Mouse (Mus musculus) intestine, embryonic 16.5 days (tissue): ENCODE data around the gene Ptpn11. TPM values are rescaled to one million over a fixed set of nuclear protein-coding genes. Genes with fewer than 3 reads are reported as not detected.

Experiments used
- ATAC-seq: fragments of 200-750 bp; cut with Nextera tagmentation; 2 replicates; pipeline ENCODE4 v1.8.0; 2017; ENCODE audit warnings: moderate TSS enrichment, moderate library complexity
- H3K27ac ChIP-seq: fragments of 300-500 bp; sonication (generic); 2 replicates; pipeline ENCODE4 v1.5.1; 2014; ENCODE audit warnings: mild to moderate bottlenecking, low read length
- H3K27me3 ChIP-seq: fragments of 300-500 bp; sonication (generic); replicated peaks from 2 replicates; pipeline ENCODE4 v1.6.1; 2014; ENCODE audit warnings: low read length, control low read depth, mixed read lengths; ENCODE audit not compliant: control insufficient read depth, insufficient read depth
- H3K36me3 ChIP-seq: fragments of 300-500 bp; sonication (generic); 2 replicates; pipeline ENCODE4 v1.6.1; 2014; ENCODE audit warnings: low read length, control low read depth; ENCODE audit not compliant: control insufficient read depth, insufficient read depth
- H3K4me1 ChIP-seq: fragments of 300-500 bp; sonication (generic); 2 replicates; pipeline ENCODE4 v1.6.1; 2014; ENCODE audit warnings: low read length, control low read depth, mixed read lengths; ENCODE audit not compliant: control insufficient read depth, insufficient read depth
- H3K4me2 ChIP-seq: fragments of 300-500 bp; sonication (generic); 2 replicates; pipeline ENCODE4 v1.6.1; 2014; ENCODE audit warnings: low read depth, low read length, control low read depth
- H3K4me3 ChIP-seq: fragments of 300-500 bp; sonication (generic); 2 replicates; pipeline ENCODE4 v1.5.1; 2014; ENCODE audit warnings: mild to moderate bottlenecking, low read length
- H3K9ac ChIP-seq: fragments of 300-500 bp; sonication (generic); 2 replicates; pipeline ENCODE4 v1.6.1; 2014; ENCODE audit warnings: low read depth, low read length
- H3K9me3 ChIP-seq: fragments of 300-500 bp; sonication (generic); 2 replicates; pipeline ENCODE4 v1.6.1; 2016; ENCODE audit warnings: low read length, control low read depth; ENCODE audit not compliant: control insufficient read depth
- WGBS: fragments of 180-500 bp; shearing (Covaris S2); extraction: QIAGEN DNeasy Blood & Tissue Kit; methylation state at CpG from one replicate; pipeline ENCODE4 v1.1.7; 2014; 5-methylcytosine and 5-hydroxymethylcytosine counted together
- polyA plus RNA-seq: library from polyadenylated mRNA; unstranded; fragments of >200 nt; fragmentation: Nextera tagmentation; extraction: Ambion mirVana; gene quantifications from 2 replicates; pipeline ENCODE4 v1.2.1, GENCODE M21; 2015

The Ptpn11 gene
- polyA plus RNA-seq, 1 experiment from 2014 or later = 15.6 TPM

GRCm38 (mm10) chr5:121115391-121116157, 75.6 kb downstream of the Ptpn11 start:
- Histone ChIP-seq H3K36me3 (no peaks in the 10 kb centered on the region), H3K27ac (no peak overlapping the region), H3K4me2 (no peak overlapping the region), H3K9ac (no peak overlapping the region), H3K27me3 (no peaks in the 10 kb centered on the region), H3K4me3 (no peak overlapping the region), H3K4me1 (no peaks in the 10 kb centered on the region), H3K9me3 (no peaks in the 10 kb centered on the region)
- 66% methylated on average over 8 of the region's 8 CpGs for WGBS
- no peak for ATAC-seq

GRCm38 (mm10) chr5:121114151-121114550, 77.0 kb downstream of the Ptpn11 start:
- Histone ChIP-seq H3K27ac (no peak overlapping the region), H3K4me1 (no peaks in the 10 kb centered on the region), H3K36me3 (no peaks in the 10 kb centered on the region), H3K4me2 (no peak overlapping the region), H3K4me3 (no peak overlapping the region), H3K27me3 (no peaks in the 10 kb centered on the region), H3K9ac (no peak overlapping the region), H3K9me3 (no peaks in the 10 kb centered on the region)
- WGBS = 75% methylated on average over 14 of the region's 14 CpGs
- ATAC-seq = no peak

GRCm38 (mm10) chr5:121112390-121112789, 78.8 kb downstream of the Ptpn11 start:
- Histone ChIP-seq H3K4me2 (no peak overlapping the region), H3K27ac (no peak overlapping the region), H3K9me3 (no peaks in the 10 kb centered on the region), H3K36me3 (no peaks in the 10 kb centered on the region), H3K27me3 (no peaks in the 10 kb centered on the region), H3K4me1 (no peaks in the 10 kb centered on the region), H3K9ac (no peak overlapping the region), H3K4me3 (no peak overlapping the region)
- ATAC-seq = no peak
- WGBS = 71% methylated on average over 5 of the region's 5 CpGs

GRCm38 (mm10) chr5:121111106-121111915, 79.9 kb downstream of the Ptpn11 start:
- 88% methylated on average over 18 of the region's 18 CpGs for WGBS
- no peak overlapping the region for H3K4me3 ChIP-seq
- no peak for ATAC-seq
- no peak overlapping the region for H3K4me2 ChIP-seq
- no peaks in the 10 kb centered on the region for H3K4me1 ChIP-seq
- no peaks in the 10 kb centered on the region for H3K27me3 ChIP-seq
- H3K9ac ChIP-seq = no peak overlapping the region
- H3K36me3 ChIP-seq = no peaks in the 10 kb centered on the region
- H3K9me3 ChIP-seq = no peaks in the 10 kb centered on the region
- no peak overlapping the region for H3K27ac ChIP-seq

GRCm38 (mm10) chr5:121109185-121109584, 82.0 kb downstream of the Ptpn11 start:
- H3K4me3 ChIP-seq = no peak overlapping the region
- no peak for ATAC-seq
- H3K36me3 ChIP-seq = no peaks in the 10 kb centered on the region
- H3K4me2 ChIP-seq = no peak overlapping the region
- H3K27me3 ChIP-seq = no peaks in the 10 kb centered on the region
- H3K27ac ChIP-seq = no peak overlapping the region
- no peaks in the 10 kb centered on the region for H3K4me1 ChIP-seq
- no peak overlapping the region for H3K9ac ChIP-seq
- no peaks in the 10 kb centered on the region for H3K9me3 ChIP-seq
- 69% methylated on average over 7 of the region's 7 CpGs for WGBS

- Histone ChIP-seq H3K4me1 (no peaks in the 10 kb centered on the region), H3K9ac (no peak overlapping the region), H3K9me3 (no peaks in the 10 kb centered on the region), H3K4me2 (no peak overlapping the region), H3K27me3 (no peaks in the 10 kb centered on the region), H3K4me3 (no peak overlapping the region), H3K36me3 (no peaks in the 10 kb centered on the region), H3K27ac (no peak overlapping the region)
- ATAC-seq = no peak
- WGBS = 81% methylated on average over 3 of the region's 3 CpGs
Observed at GRCm38 (mm10) chr5:121106913-121107312, 84.3 kb downstream of the Ptpn11 start.

- Histone ChIP-seq H3K36me3 (no peaks in the 10 kb centered on the region), H3K4me1 (no peaks in the 10 kb centered on the region)
Observed at GRCm38 (mm10) chr5:121100886-121101580, 90.2 kb downstream of the Ptpn11 start.

DNA sequence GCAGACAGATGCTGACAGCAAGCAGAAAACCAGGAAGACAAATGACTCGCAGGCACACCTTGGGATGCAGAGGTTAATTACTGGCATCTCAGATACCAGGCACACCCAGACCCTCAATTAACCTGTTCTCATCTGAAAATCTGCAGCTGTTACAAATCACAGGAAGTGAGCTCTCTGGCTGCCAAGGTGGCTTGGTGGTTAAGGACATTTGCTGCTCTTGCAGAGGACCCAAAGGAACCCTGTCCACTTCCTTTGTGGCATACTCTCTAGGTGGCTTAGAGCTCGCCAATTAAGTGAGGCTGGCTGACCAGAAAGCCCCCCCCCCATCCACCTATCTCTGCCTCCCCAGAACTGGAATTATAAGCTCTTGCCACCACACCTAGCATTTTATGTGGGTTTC, 91.1 kb downstream of the Ptpn11 start:
- no peak overlapping the region for H3K9ac ChIP-seq
- no peak for ATAC-seq
- WGBS = 50% methylated on average over 2 of the region's 2 CpGs
- no peaks in the 10 kb centered on the region for H3K36me3 ChIP-seq
- no peaks in the 10 kb centered on the region for H3K27me3 ChIP-seq
- H3K4me3 ChIP-seq = no peak overlapping the region
- no peaks in the 10 kb centered on the region for H3K4me1 ChIP-seq
- no peak overlapping the region for H3K27ac ChIP-seq
- H3K4me2 ChIP-seq = no peak overlapping the region
- H3K9me3 ChIP-seq = no peaks in the 10 kb centered on the region

More at GRCm38 (mm10) chr5:121100886-121101580, 90.2 kb downstream of the Ptpn11 start:
- WGBS = 81% methylated on average over 9 of the region's 9 CpGs
- Histone ChIP-seq H3K27ac (no peak overlapping the region), H3K9ac (no peak overlapping the region), H3K4me2 (no peak overlapping the region), H3K27me3 (no peaks in the 10 kb centered on the region), H3K9me3 (no peaks in the 10 kb centered on the region), H3K4me3 (no peak overlapping the region)
- ATAC-seq = no peak

DNA sequence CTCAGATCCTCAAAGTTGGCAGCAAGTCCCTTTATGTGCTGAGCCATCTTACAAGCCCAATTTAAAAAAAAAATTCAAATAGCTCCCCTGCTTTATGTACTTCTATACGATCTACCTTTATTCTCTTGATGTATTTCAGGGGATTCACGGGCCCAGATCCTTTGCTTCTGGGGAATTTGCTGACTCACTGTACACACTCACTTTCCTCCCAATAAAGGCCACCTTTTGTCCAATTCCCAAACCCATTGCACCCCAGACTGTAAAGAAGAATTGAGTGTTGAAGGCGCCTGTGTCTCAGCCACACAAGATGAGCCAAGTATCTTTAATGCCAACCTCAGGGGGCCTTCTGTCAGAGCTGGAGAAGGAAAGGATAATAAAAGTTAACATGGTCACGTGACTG, 93.2 kb downstream of the Ptpn11 start:
- H3K9ac ChIP-seq = no peak overlapping the region
- no peaks in the 10 kb centered on the region for H3K27me3 ChIP-seq
- no peaks in the 10 kb centered on the region for H3K36me3 ChIP-seq
- no peaks in the 10 kb centered on the region for H3K4me1 ChIP-seq
- no peak overlapping the region for H3K4me3 ChIP-seq
- ATAC-seq = no peak
- no peaks in the 10 kb centered on the region for H3K9me3 ChIP-seq
- no peak overlapping the region for H3K27ac ChIP-seq
- H3K4me2 ChIP-seq = no peak overlapping the region
- WGBS = 83% methylated on average over 4 of the region's 4 CpGs
